Mouse (Mus musculus): ENCODE measurements around the gene Sh2d6. TPM values are rescaled to one million over a fixed set of nuclear protein-coding genes. Genes with fewer than 3 reads are reported as not detected.

The Sh2d6 gene
- polyA plus RNA-seq, 2 experiments = 0.43 TPM; not detected in 1

DNA sequence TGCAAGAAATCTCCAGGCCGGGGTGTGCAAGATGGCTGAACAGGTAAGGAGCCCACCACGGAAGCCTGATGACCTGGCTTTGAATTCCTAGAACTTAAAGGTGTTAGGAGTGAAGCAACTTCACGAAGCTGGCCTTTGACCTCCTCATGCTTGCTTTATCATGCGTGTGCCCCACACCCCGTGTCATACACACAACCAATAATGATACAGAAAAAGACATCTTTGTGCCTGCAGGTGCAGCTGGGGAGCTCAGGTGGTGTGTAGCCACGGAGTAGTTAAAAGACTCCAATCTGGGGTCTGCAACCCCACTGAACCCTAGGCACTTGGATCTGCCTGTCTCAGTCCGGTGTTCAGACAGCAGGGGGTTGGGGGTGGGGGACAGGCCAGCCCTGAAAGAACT is 44.0 kb upstream of the Sh2d6 start:
- no peak for DNase-seq (ENCODE audit: low spot score)
- H3K4me3 ChIP-seq (replicated peaks; ENCODE audit: low read length) = no peak overlapping the region
- H3K27ac ChIP-seq (replicated peaks; ENCODE audit: low read depth, low read length) = no peak overlapping the region
- TF ChIP-seq POLR2A (IDR thresholded peaks at IDR 0.05; ENCODE audit: borderline replicate concordance, extremely low read depth, insufficient read depth, insufficient read length) = no peak
- H3K9ac ChIP-seq (ENCODE audit: low read depth, low read length, severe bottlenecking) = no peak overlapping the region
- H3K4me1 ChIP-seq (ENCODE audit: control insufficient read depth, insufficient read depth, low read length) = peaks cover 4% of the 10 kb centered on the region
- H3K4me2 ChIP-seq (replicated peaks; ENCODE audit: low read depth, low read length, severe bottlenecking) = no peak overlapping the region
- peak; percentile 4; the same call in 1 of the 2 replicates for ATAC-seq (ENCODE audit: low FRiP score, low read depth)
- 75% methylated on average over 7 of the region's 7 CpGs for WGBS
- no peaks in the 10 kb centered on the region for H3K9me3 ChIP-seq (ENCODE audit: control insufficient read depth, low read length)
- no peaks in the 10 kb centered on the region for H3K27me3 ChIP-seq (ENCODE audit: control insufficient read depth, insufficient read depth, low read length)
- peaks cover 13% of the 10 kb centered on the region for H3K36me3 ChIP-seq (ENCODE audit: control insufficient read depth, insufficient read depth, low read length)

DNA sequence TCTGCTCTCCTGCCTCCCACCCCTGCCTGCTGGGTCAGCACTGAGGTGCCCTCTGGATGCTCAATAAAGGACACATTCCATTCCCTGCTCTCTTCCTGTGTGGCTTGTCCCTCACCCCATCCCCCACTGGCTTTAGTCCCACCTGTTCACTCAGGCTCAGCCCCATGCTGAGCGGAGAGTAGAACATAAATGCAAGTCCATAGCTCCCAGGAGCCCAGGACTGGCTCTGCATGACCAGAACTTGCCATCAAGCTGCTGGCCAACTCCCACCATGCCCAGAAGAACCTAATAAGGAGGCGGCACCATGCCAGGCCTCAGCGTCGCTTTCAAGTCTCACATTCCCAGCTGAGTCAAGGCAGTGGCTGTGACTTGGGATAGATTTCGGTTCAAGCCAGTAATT is 41.4 kb upstream of the Sh2d6 start:
- no peak overlapping the region for H3K4me3 ChIP-seq (replicated peaks; ENCODE audit: low read length)
- WGBS = 51% methylated on average over 5 of the region's 5 CpGs
- H3K9me3 ChIP-seq (ENCODE audit: control insufficient read depth, low read length) = no peaks in the 10 kb centered on the region
- H3K36me3 ChIP-seq (ENCODE audit: control insufficient read depth, insufficient read depth, low read length) = peaks cover 6% of the 10 kb centered on the region; the same call in 1 of the 2 replicates
- no peaks in the 10 kb centered on the region for H3K27me3 ChIP-seq (ENCODE audit: control insufficient read depth, insufficient read depth, low read length)
- H3K9ac ChIP-seq (ENCODE audit: low read depth, low read length, severe bottlenecking) = no peak overlapping the region
- H3K27ac ChIP-seq (replicated peaks; ENCODE audit: low read depth, low read length) = no peak overlapping the region
- DNase-seq (ENCODE audit: low spot score) (no peak), ATAC-seq (ENCODE audit: low FRiP score, low read depth) (no peak)
- no peak for TF ChIP-seq POLR2A (IDR thresholded peaks at IDR 0.05; ENCODE audit: borderline replicate concordance, extremely low read depth, insufficient read depth, insufficient read length)
- H3K4me1 ChIP-seq (ENCODE audit: control insufficient read depth, insufficient read depth, low read length) = peaks cover 4% of the 10 kb centered on the region
- no peak overlapping the region for H3K4me2 ChIP-seq (replicated peaks; ENCODE audit: low read depth, low read length, severe bottlenecking)

DNA sequence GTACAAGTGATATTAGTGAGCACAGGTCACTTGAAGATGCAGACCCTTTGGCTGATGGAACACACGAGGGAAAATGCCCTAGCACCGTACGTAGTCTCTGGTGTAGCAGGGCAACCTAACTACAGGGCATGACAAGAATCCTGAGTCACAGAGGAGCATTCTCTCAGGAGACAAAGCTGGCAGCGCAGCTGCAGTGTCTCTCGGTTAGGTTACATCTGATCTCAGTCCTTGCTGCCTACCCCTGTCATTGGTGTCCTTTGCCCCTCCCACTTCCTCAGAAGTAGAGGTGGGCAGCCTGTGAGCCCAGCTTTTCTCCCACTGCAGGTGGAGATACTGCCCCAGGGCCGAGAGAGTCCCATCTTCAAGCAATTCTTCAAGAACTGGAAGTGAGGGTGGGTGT is 41.0 kb upstream of the Sh2d6 start:
- H3K27ac ChIP-seq (replicated peaks; ENCODE audit: low read depth, low read length) = no peak overlapping the region
- H3K4me1 ChIP-seq (ENCODE audit: control insufficient read depth, insufficient read depth, low read length) = peaks cover 4% of the 10 kb centered on the region
- DNase-seq (ENCODE audit: low spot score) (no peak), ATAC-seq (ENCODE audit: low FRiP score, low read depth) (no peak)
- H3K9ac ChIP-seq (ENCODE audit: low read depth, low read length, severe bottlenecking) = no peak overlapping the region
- H3K9me3 ChIP-seq (ENCODE audit: control insufficient read depth, low read length) = no peaks in the 10 kb centered on the region
- no peak for TF ChIP-seq POLR2A (IDR thresholded peaks at IDR 0.05; ENCODE audit: borderline replicate concordance, extremely low read depth, insufficient read depth, insufficient read length)
- H3K4me2 ChIP-seq (replicated peaks; ENCODE audit: low read depth, low read length, severe bottlenecking) = no peak overlapping the region
- H3K36me3 ChIP-seq (ENCODE audit: control insufficient read depth, insufficient read depth, low read length) = 0 out of 2 replicates have a peak, but pooled peaks cover 2% of the 10 kb centered on the region
- H3K4me3 ChIP-seq (replicated peaks; ENCODE audit: low read length) = no peak overlapping the region
- H3K27me3 ChIP-seq (ENCODE audit: control insufficient read depth, insufficient read depth, low read length) = no peaks in the 10 kb centered on the region
- 41% methylated on average over 6 of the region's 6 CpGs for WGBS

DNA sequence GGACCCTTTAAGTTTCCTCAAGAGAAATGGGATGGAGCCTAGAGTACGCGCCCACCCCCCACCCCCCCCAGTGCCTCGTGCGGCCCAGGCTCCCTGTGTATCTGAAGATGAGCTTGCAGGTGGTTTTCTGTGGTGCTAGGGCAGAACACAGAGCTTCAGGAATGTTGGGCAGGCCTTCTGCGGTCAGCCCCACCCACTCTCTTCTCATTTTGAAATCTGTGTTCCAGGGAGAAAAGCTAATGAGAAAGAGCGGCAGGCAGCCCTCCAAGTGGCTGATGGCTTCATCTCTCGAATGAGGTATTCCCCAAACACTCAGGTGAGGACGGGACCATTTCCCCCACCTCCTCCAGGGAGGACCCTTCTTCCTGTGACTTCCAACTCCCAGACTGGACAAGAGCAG is 39.3 kb upstream of the Sh2d6 start:
- ATAC-seq (ENCODE audit: low FRiP score, low read depth) (no peak), DNase-seq (ENCODE audit: low spot score) (no peak)
- H3K27me3 ChIP-seq (ENCODE audit: control insufficient read depth, insufficient read depth, low read length) = no peaks in the 10 kb centered on the region
- H3K27ac ChIP-seq (replicated peaks; ENCODE audit: low read depth, low read length) = no peak overlapping the region
- WGBS = 75% methylated on average over 8 of the region's 8 CpGs
- TF ChIP-seq POLR2A (IDR thresholded peaks at IDR 0.05; ENCODE audit: borderline replicate concordance, extremely low read depth, insufficient read depth, insufficient read length) = no peak
- no peaks in the 10 kb centered on the region for H3K9me3 ChIP-seq (ENCODE audit: control insufficient read depth, low read length)
- H3K4me3 ChIP-seq (replicated peaks; ENCODE audit: low read length) = no peak overlapping the region
- H3K4me1 ChIP-seq (ENCODE audit: control insufficient read depth, insufficient read depth, low read length) = peaks cover 4% of the 10 kb centered on the region
- no peaks in the 10 kb centered on the region for H3K36me3 ChIP-seq (ENCODE audit: control insufficient read depth, insufficient read depth, low read length)
- no peak overlapping the region for H3K9ac ChIP-seq (ENCODE audit: low read depth, low read length, severe bottlenecking)
- no peak overlapping the region for H3K4me2 ChIP-seq (replicated peaks; ENCODE audit: low read depth, low read length, severe bottlenecking)

DNA sequence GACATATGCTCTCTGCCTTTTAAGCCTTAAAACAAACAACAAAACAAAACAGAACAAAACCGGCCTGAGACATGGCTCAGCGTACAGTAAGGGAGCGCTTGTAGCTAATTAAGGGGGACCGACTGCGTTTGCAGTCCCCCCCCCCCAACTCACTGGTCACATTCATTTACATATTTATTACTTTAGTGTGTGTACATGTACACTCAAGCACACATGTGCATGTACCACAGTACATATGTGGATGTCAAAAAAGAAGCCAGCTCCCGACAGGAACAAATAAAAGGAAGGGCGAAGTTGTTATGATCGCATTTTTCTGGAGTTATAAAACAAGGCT is 31.5 kb upstream of the Sh2d6 start:
- H3K9ac ChIP-seq (ENCODE audit: low read depth, low read length, severe bottlenecking) = peak overlapping the region; percentile 51
- DNase-seq (ENCODE audit: low spot score) (no peak), ATAC-seq (ENCODE audit: low FRiP score, low read depth) (peak; percentile 6; the same call in 1 of the 2 replicates)
- H3K4me1 ChIP-seq (ENCODE audit: control insufficient read depth, insufficient read depth, low read length) = peaks cover 10% of the 10 kb centered on the region; the same call in 1 of the 2 replicates
- no peaks in the 10 kb centered on the region for H3K9me3 ChIP-seq (ENCODE audit: control insufficient read depth, low read length)
- H3K27me3 ChIP-seq (ENCODE audit: control insufficient read depth, insufficient read depth, low read length) = no peaks in the 10 kb centered on the region
- peak overlapping the region; percentile 81 for H3K27ac ChIP-seq (replicated peaks; ENCODE audit: low read depth, low read length)
- TF ChIP-seq POLR2A (IDR thresholded peaks at IDR 0.05; ENCODE audit: borderline replicate concordance, extremely low read depth, insufficient read depth, insufficient read length) = no peak
- peak overlapping the region; percentile 41 for H3K4me3 ChIP-seq (replicated peaks; ENCODE audit: low read length)
- 9% methylated on average over 8 of the region's 8 CpGs for WGBS
- peak overlapping the region; percentile 53 for H3K4me2 ChIP-seq (replicated peaks; ENCODE audit: low read depth, low read length, severe bottlenecking)
- no peaks in the 10 kb centered on the region for H3K36me3 ChIP-seq (ENCODE audit: control insufficient read depth, insufficient read depth, low read length)

Measured in limb, embryonic 14.5 days (tissue).